Mouse (Mus musculus) left cerebral cortex, adult 18-20 months (tissue): ENCODE data around the gene Sipa1l3. TPM values are rescaled to one million over a fixed set of nuclear protein-coding genes. Genes with fewer than 3 reads are reported as not detected.

Experiments
- DNase-seq, 2 experiments: peaks; one replicate each; pipeline ENCODE4 v3.0.0; 2021 to 2022; ENCODE audit warnings: low spot score in 2 of 2, mixed read lengths in 1 of 2
- total RNA-seq, 2 experiments: library from RNA; stranded (reverse); gene quantifications; 2 replicates each; pipeline ENCODE4 v1.2.3; 2021

Gene Sipa1l3
- total RNA-seq, 2 experiments from 2014 or later = 54.7 to 54.9 TPM

- DNase-seq = no peak
Observed at GRCm38 (mm10) chr7:29338984-29339679, 179.3 kb downstream of the Sipa1l3 start.

DNA sequence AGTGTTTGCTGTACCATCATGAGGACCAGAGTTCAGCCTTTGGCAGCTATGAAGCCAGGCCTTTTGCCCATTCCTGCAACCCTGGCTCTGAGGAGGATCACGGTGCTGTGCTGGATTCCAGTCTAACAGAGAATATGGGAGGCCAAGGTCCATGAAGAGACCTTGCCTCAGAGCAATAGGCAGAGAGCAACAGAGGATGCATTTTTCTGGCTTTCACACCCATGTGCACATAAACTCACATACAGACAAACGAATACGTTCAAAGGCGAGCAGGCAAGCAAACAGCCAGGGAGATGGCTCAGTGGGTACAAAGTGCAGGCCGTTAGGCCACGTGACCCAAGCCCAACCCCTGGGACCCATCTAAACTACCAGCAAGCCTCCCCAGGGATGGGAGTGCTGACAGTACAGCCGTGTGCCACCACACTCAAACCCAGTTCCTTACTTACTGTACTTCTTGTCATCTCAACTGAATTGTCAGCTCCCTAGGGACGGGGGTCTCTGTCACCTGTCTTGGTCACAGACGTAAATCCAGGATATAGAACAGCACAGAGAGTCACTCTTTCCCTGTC, 180.0 kb downstream of the Sipa1l3 start:
- no peak for DNase-seq

- no peak for DNase-seq
Observed at GRCm38 (mm10) chr7:29337766-29338165, 180.7 kb downstream of the Sipa1l3 start.

DNA sequence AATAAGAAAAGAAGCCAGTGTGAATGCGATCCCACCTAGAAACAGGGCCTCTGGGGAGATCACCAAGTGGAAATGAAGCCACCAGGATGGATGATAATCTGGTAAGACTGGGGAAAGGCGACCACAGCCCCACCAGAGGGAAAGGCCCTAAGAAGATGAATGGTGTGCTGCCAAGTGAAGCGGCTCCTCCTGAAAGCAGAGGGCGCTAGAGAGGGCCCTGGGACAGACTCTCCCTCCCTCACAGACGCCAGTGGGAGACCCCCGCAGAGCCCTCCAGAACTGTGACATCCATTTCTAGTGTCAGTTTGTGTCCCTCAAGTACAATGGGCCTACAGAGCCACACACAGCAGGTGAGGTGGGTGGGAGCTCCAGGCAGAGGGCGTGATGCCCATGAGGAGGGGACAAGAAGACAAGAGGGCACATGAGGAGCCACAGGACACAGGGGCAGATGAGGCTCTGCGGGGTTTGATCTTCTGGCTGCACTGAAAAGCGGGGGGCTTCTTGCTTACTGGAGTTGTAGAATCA, 181.6 kb downstream of the Sipa1l3 start:
- DNase-seq = no peak

GRCm38 (mm10) chr7:29335841-29336671, 182.4 kb downstream of the Sipa1l3 start:
- no peak for DNase-seq

- DNase-seq = no peak
Observed at GRCm38 (mm10) chr7:29335276-29335675, 183.2 kb downstream of the Sipa1l3 start.

DNA sequence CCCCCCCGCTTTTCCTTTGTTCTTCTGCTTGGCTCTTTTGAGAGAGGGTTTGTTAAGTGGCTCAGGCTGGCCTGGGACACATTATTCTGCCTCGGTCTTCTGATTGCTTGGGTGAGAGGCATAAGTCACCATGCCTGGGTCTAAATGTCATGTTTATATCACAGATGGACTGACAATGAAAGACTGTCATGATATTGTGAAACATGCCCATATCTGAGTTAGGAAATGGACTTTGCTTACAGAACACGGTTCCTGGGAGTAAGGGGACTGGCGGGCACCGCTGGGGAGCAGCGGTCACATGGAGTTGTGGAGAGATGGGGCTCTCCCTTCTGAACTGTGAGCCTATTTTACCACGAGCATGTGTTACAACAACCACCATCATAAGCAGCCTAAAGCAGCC, 184.3 kb downstream of the Sipa1l3 start:
- no peak for DNase-seq

DNA sequence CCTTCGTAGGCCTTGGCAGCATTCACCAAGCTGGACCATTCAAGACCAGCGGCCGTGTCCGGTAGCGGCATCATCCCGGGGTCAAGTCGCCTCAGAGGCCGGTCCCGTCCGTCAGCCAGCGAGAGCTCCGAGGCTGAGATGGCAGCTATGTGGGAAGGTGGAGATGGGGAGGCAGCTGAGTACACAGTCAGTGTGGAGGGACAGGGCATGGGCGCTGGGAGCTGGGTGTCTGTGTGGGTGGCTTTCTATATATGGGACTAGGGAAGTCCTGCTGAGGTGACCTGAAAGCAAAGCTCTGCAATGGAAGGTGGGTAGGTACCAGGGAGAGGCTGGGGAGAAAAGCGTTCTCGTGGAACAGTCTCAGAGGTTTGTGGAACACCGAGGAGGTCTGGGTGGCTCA, 189.5 kb downstream of the Sipa1l3 start:
- DNase-seq = no peak

GRCm38 (mm10) chr7:29327087-29327486, 191.4 kb downstream of the Sipa1l3 start:
- no peak for DNase-seq

GRCm38 (mm10) chr7:29319337-29320307, 198.8 kb downstream of the Sipa1l3 start:
- no peak for DNase-seq

DNA sequence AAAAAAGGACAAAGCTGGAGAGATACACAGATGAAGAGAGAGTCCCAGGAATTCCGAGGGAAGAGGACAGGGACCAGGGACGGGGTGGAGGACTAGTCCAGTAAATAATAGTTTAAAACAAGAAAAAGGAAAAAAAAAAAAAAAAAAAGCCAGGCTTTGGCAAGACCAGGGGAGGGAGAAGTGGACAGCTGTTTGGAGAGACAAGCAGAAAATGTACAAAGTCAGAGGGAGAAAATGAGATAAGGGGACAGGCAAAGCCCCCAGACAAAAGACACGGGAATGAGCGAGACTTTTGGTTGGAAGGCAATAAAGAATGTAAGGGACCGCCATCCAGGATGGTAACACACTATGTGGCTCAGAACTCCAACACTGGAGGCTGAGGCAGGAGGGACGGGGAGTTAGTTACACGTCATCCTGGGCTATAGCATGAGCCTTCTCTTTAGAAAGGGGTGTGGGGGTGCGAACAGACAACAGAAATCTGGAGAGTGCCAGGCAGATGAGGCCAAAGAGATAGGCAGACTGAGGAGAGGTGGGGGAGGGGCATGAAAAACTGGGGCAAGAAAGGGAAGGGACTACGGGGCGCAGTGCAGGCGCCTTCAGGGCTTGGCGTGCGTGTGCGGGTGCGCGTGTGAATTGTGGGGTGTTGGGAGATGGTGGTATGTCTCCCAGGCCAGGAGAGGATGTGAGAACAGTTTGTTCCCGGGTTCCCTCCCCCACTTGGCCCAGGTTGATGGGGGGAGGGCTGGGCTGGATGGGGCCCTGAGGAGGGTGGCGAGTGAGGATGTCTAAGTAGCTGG, 200.1 kb downstream of the Sipa1l3 start:
- DNase-seq = peak; percentile 59 to 78

- DNase-seq = no peak
Observed at GRCm38 (mm10) chr7:29317558-29317957, 200.9 kb downstream of the Sipa1l3 start.

DNA sequence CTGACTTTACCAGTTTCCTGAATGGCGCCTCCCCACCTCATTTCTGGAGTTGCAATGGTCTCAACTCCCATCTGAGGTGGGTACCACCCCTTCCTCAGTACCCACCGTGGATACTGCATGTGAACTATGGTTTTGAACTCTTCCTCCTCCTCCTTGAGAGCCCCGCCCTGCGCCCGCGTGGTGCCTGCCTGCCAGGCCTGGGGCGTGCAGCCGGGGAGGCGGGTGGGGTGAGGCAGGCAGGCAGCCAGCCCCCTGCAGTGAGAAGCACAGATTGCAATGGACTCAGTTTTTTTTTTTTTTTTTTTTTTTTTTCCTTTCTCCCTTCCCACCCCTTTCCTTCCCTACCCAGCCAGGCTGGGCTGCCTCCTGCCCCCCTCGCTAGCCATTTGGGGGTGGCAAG, 201.5 kb downstream of the Sipa1l3 start:
- DNase-seq = peak; percentile 70 to 82

DNA sequence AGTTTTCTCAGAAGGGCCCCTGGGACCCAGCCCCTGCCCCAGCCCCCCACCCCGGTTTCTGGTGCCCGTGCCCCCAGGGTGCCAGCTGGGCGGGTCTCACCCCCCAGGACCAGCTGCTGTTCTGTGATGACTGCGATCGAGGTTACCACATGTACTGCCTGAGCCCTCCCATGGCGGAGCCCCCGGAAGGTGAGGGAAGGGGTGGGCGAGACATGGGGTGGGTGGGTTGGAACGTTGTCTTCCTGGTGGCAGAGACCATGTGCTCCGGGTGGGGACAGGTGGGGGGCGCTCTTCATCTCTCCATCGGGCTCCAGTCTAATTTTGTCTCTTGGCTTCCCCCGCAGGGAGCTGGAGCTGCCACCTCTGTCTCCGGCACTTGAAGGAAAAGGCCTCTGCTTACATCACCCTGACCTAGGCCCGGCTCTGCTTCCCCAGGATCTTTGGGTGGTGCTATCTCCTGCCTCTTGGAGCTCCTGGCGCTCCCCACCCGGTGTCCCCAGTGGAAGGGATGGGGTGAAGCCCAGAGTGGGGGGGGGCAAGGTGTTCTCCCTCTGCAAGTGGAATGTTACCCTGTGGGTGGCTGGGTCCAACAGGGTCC, 202.2 kb downstream of the Sipa1l3 start:
- DNase-seq = peak; percentile 42 to 65

DNA sequence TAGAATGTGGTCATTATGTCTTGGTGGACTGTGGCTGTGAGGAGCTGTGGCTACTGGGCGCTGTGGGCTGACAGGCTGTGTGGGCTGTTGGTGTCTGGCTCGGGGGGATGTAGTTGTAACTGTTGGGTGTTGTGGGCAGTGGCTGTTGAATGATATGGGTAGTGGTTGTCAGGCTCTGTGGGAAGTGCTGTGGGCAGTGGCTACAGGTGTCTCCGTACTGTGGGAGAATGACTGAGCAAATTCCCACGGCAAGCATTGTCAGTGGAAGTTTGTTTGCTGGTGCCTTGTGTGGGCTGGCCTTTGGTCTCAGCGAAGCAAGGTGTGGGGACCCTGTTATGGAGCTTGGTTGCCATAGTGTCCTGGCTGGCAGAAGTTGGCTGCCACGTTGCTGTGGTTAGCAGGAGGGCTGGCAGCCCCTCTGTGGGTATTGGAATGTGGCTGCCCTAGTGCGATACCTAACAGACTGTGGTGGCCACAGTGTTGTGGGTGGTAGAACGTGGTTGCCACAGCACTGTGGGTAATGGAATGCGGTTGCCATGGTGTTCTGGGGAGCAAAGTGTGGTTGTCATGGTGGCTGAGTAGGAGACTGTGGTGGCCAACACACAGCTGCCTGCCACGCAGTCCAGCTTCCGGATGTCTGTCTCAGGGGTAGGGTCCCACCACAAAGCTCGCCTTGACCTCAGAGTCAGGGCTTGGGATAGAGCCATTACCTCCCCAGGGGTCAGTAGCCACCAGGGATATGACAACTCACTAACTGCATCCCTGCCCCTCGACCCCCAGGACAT, 203.4 kb downstream of the Sipa1l3 start:
- DNase-seq = peak; percentile 54 to 76

- DNase-seq = no peak
Observed at GRCm38 (mm10) chr7:29313572-29314261, 204.7 kb downstream of the Sipa1l3 start.

DNA sequence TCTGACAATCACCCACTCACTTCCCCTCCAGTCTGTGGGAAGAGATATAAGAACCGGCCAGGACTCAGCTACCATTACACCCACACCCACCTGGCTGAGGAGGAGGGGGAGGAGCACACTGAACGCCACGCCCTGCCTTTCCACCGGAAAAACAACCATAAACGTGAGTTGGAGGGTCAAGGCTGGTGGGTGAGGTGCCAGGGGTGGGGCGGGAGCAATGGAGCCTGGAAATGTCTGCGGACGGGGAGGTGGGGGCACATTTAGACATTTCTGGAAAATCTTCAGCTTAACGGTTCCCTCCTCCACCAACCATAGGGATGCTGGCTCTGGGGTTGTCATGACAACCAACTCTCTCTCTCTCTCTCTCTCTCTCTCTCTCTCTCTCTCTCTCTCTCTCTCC, 205.4 kb downstream of the Sipa1l3 start:
- peak; percentile 54 to 74 for DNase-seq

GRCm38 (mm10) chr7:29309749-29310148, 208.7 kb downstream of the Sipa1l3 start:
- no peak for DNase-seq
